Mouse (Mus musculus): ENCODE data around the gene Plekhd1.

- TF ChIP-seq POLR2A (IDR thresholded peaks at IDR 0.05; ENCODE audit: low read depth, low read length) (no peak), CTCF (IDR thresholded peaks at IDR 0.05; ENCODE audit: borderline replicate concordance, insufficient read depth, low read length) (no peak)
Measured at GRCm38 (mm10) chr12:80644506-80644868, 47.9 kb upstream of the Plekhd1 start.
